Mouse (Mus musculus) cerebellum, adult 2 months (tissue): ENCODE results near the gene Pak6. TPM values are rescaled to one million over a fixed set of nuclear protein-coding genes. Genes with fewer than 3 reads are reported as not detected.

Experiments used
- DNase-seq, 2 experiments: peaks; one replicate each; pipeline ENCODE4 v3.0.0; 2021
- H3K27ac ChIP-seq: fragments of 200-500 bp; 2 replicates; pipeline ENCODE4 v1.5.1; 2012; ENCODE audit warnings: low read length, control low read depth, inconsistent platforms; ENCODE audit not compliant: insufficient read depth
- H3K27me3 ChIP-seq: fragments of 200-500 bp; 2 replicates; pipeline ENCODE4 v1.6.1; 2012; ENCODE audit warnings: inconsistent platforms, mild to moderate bottlenecking, low read length, moderate library complexity; ENCODE audit not compliant: control insufficient read depth, insufficient read depth
- H3K4me1 ChIP-seq: fragments of 200-500 bp; 2 replicates; pipeline ENCODE4 v1.6.1; 2011; ENCODE audit warnings: low read length; ENCODE audit not compliant: control insufficient read depth, insufficient read depth
- H3K4me3 ChIP-seq: fragments of 200-500 bp; replicated peaks from 2 replicates; pipeline ENCODE3; 2011; ENCODE audit warnings: mild to moderate bottlenecking, low read depth, low read length, control low read depth; ENCODE audit not compliant: insufficient read depth
- CTCF ChIP-seq: fragments of 200-500 bp; IDR thresholded peaks from 2 replicates; pipeline ENCODE4 v1.5.1; 2011; ENCODE audit warnings: low read depth, mild to moderate bottlenecking, control low read depth, low read length, moderate library complexity, borderline replicate concordance; ENCODE audit not compliant: insufficient read depth
- POLR2A ChIP-seq: fragments of 200-500 bp; IDR thresholded peaks from 2 replicates; pipeline ENCODE4 v1.6.1; 2011; ENCODE audit warnings: low read length, control low read depth, borderline replicate concordance; ENCODE audit not compliant: insufficient read depth
- WGBS: fragments of 180-500 bp; shearing (Covaris S2); methylation state at CpG from one replicate; pipeline ENCODE4 v1.1.7; 2018; 5-methylcytosine and 5-hydroxymethylcytosine counted together
- polyA plus RNA-seq: library from polyadenylated mRNA; depleted of rRNA; stranded (reverse); fragments of >200 nt; gene quantifications from 2 replicates; pipeline ENCODE4 v1.2.3, GENCODE M21; 2012

Gene Pak6
- polyA plus RNA-seq, 1 experiment = 6.4 TPM

DNA sequence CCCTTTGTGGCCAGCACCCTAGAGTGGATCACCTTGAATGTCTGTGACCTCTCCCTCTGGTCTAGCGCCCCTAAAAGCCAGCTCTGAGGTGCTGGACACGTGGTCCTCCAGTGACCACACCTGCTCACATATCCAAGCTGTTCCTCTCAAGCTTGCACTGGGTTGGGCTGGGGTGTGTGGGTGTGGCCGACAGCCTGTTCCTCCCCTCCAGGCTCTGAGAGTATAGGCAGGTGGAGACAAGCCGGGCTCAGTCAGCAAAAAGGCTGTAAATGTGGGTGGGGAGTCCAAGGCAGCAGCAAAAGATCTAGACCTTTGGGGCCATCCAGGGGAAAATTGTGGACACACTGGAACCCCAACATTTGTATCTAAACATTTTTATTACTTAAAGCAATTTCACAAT, 4.6 kb upstream of the Pak6 start:
- Histone ChIP-seq H3K27ac (no peak overlapping the region), H3K4me1 (peaks cover 4% of the 10 kb centered on the region; the same call in 1 of the 2 replicates), H3K4me3 (no peak overlapping the region), H3K27me3 (no peaks in the 10 kb centered on the region)
- no peak for DNase-seq
- TF ChIP-seq CTCF (no peak), POLR2A (no peak)
- WGBS = 60% methylated on average over 4 of the region's 4 CpGs

DNA sequence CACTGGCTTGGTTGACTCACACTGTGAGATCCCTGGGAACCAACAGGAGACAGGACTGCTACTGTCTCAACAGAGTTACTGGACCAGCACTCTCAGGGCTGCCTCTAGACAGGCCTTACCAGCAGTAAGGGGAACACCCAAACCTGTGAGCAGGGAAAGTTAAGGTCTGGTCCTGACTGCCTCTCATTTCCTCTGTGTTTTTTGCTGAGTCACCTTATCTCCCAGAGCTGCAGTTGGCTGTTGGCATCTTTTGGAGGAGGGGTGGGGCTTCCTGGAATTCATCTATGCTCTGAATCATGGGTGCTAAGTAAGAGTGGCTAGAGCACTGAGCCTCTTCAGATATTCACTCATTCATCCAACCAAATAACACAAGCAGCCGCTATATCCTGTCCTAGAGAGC, 4.0 kb upstream of the Pak6 start:
- Histone ChIP-seq H3K4me1 (peaks cover 4% of the 10 kb centered on the region; the same call in 1 of the 2 replicates), H3K27ac (no peak overlapping the region), H3K27me3 (no peaks in the 10 kb centered on the region), H3K4me3 (no peak overlapping the region)
- TF ChIP-seq POLR2A = no peak
- TF ChIP-seq CTCF = no peak
- 81% methylated on average over 1 of the region's 1 CpGs for WGBS
- DNase-seq = no peak

DNA sequence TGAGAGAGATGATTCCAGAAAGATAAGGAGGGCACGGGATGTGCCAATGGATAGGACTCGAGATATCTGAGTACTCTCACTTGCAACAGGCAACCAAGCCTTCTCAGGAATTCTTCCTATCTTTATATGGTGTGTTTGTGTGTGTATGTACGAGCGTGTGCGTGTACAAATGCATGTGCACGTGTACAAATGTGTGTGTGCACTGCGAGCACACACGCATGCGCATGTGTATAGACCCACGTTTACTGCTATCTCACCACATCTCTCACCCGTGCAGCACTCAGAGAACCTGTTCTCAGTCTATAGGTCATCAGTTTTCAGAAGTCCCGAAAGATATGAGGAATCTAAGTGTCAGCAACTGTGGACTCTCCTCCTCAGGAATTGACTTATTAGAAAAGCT, 3.6 kb upstream of the Pak6 start:
- no peak for DNase-seq
- Histone ChIP-seq H3K4me1 (peaks cover 4% of the 10 kb centered on the region; the same call in 1 of the 2 replicates), H3K27ac (no peak overlapping the region), H3K4me3 (peak overlapping the region; percentile 71), H3K27me3 (no peaks in the 10 kb centered on the region)
- 85% methylated on average over 12 of the region's 12 CpGs for WGBS
- no peak for TF ChIP-seq CTCF
- TF ChIP-seq POLR2A = no peak

DNA sequence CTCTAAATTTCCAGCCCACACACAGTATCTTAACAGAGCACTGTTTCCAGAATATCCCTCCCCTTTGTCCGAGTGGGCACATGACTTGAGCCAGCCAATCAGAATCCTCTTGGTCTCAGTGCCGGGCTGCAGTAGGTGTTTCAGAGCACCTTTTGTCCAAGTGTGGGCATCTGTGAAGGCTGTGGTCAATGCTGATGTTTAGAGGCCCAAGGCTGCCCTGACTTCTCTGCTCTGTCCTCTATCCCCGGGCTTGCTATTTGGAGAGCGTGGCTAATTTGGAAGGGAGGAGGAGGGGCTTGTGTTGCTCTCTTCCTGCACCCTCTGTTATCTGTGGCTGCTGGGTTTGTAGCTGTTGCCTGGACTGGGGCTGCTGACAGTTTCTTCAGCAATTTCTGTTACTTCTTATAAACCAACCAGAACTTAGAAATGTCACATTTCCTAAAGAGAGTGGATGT, 3.1 kb upstream of the Pak6 start:
- peak overlapping the region; percentile 71 for H3K4me3 ChIP-seq
- peaks cover 4% of the 10 kb centered on the region; the same call in 1 of the 2 replicates for H3K4me1 ChIP-seq
- no peaks in the 10 kb centered on the region for H3K27me3 ChIP-seq
- H3K27ac ChIP-seq = no peak overlapping the region
- WGBS = 2% methylated on average over 4 of the region's 4 CpGs
- peak; percentile 45 to 47 for DNase-seq
- no peak for TF ChIP-seq CTCF
- no peak for TF ChIP-seq POLR2A

DNA sequence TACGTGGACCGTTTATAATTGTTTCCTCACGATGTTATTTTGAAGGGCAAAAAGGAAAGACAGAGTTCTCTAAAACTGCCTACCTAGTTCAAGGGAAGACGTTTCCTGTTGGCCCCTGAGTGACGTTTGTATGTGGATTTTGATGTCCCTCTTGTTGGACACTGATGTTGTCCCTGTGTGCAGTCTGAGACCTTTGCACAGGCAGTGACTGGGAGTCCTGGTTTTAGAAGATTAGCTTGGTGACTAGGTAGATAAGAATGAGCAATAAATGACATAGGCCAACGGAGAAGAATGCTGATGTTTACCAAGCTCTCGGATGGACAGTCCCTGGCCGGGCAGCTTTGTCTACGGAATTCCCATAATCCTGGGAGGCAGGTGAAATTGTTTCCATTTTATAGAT, 1.2 kb upstream of the Pak6 start:
- H3K27me3 ChIP-seq = no peaks in the 10 kb centered on the region
- TF ChIP-seq POLR2A (no peak), CTCF (no peak)
- no peak overlapping the region for H3K4me3 ChIP-seq
- H3K27ac ChIP-seq = no peak overlapping the region
- peaks cover 4% of the 10 kb centered on the region; the same call in 1 of the 2 replicates for H3K4me1 ChIP-seq
- DNase-seq = no peak
- whole genome bisulfite sequencing = 94% methylated on average over 9 of the region's 9 CpGs

DNA sequence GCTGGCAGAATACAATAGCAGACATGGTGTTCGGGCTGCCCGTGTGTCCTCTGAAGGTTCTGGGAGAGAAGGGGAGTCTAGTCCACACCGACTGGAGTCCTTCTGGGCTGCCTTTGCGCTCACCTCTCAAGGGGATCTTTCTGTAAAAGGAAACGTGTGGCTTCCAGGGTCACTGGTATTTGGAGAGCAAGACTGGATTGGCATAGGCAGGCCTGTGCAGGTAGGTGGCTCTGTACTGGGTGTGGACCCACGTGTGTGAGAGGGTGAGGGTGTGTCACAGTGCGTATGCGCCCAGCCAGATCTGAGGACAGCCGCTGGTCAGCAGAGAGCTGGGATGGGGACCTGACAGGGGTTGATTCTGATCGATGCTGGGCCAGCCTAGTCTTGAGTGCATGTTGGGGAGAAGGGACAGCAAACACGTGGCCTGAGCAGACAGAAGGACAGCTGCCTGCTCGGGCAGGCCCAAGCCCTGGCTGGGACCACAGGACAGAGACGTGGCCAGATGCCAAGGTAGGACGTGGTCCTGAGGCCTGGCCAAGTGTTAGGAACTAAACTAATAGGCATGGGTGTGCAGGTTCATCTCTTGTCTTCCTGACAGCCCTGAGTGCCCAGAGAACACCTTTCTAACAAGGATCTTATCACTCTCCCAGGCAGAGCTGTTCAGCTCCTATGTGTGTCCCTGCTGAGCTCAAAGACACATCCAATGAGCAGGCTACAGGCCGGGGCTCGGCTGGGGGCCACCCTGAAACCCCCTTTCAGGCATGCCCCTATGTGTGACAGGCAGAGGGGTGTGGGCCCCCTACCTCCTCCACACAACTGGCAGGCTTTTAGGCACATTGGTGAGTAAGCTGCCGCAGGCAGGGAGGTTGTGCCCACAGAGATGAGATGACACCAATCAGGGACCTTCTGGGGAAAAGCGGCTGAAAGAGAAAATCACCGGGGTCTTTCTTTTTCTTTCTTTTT, 982 bp downstream of the Pak6 start:
- no peaks in the 10 kb centered on the region for H3K27me3 ChIP-seq
- DNase-seq = peak; percentile 16 to 28
- no peak overlapping the region for H3K27ac ChIP-seq
- no peak for TF ChIP-seq POLR2A
- no peak for TF ChIP-seq CTCF
- peaks cover 4% of the 10 kb centered on the region; the same call in 1 of the 2 replicates for H3K4me1 ChIP-seq
- WGBS = 51% methylated on average over 19 of the region's 19 CpGs
- peak overlapping the region; percentile 44 for H3K4me3 ChIP-seq

DNA sequence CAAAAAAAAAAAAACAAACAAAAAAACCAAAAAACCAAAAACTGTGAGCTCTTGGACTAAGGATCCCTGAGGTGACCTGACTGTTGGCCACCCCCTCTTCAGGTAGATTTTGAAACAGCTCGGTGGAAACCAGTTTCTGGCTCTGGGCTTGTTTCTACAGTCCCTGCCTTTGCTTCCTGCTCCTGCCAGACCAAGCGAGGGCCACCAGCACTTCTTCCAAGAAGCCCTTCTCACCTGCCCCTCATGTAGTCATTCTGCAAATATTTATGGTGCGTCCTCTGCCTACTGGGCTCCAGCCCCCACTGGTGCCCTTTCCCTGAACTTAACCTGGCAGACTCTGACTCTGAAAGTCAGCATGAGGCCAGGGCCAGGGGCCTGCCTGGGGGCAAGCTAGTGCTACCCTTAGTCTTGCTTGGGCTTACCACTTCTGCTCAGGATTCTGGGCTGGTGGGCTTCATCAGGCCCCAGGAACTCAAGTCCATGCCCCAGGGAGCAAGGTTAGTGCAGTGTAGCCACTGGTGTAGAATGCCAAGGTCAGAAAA, 1.9 kb downstream of the Pak6 start:
- TF ChIP-seq CTCF (no peak), POLR2A (no peak)
- DNase-seq = no peak
- no peak overlapping the region for H3K27ac ChIP-seq
- H3K4me3 ChIP-seq = no peak overlapping the region
- no peaks in the 10 kb centered on the region for H3K27me3 ChIP-seq
- H3K4me1 ChIP-seq = peaks cover 4% of the 10 kb centered on the region; the same call in 1 of the 2 replicates
- WGBS = 91% methylated on average over 3 of the region's 3 CpGs
